Mouse (Mus musculus) midbrain, embryonic 11.5 days (tissue): ENCODE measurements around the gene Glul. TPM values are rescaled to one million over a fixed set of nuclear protein-coding genes. Genes with fewer than 3 reads are reported as not detected.

Experiments
- ATAC-seq: fragments of 200-750 bp; cut with Nextera tagmentation; 2 replicates; pipeline ENCODE4 v1.8.0; 2017; ENCODE audit warnings: moderate TSS enrichment, moderate library complexity; ENCODE audit not compliant: low FRiP score
- DNase-seq: peaks from one replicate; pipeline ENCODE4 v3.0.0; 2015; ENCODE audit warnings: low spot score; ENCODE audit errors: missing footprints
- H3K27ac ChIP-seq: fragments of 300-500 bp; sonication (generic); 2 replicates; pipeline ENCODE4 v1.5.1; 2014; ENCODE audit warnings: low read depth, low read length
- H3K27me3 ChIP-seq: fragments of 300-500 bp; sonication (generic); 2 replicates; pipeline ENCODE4 v1.6.1; 2014; ENCODE audit warnings: mild to moderate bottlenecking, low read length, moderate library complexity, mixed read lengths; ENCODE audit not compliant: control insufficient read depth, insufficient read depth
- H3K36me3 ChIP-seq: fragments of 300-500 bp; sonication (generic); 2 replicates; pipeline ENCODE4 v1.6.1; 2014; ENCODE audit warnings: mild to moderate bottlenecking, low read length, moderate library complexity, mixed read lengths; ENCODE audit not compliant: control insufficient read depth, insufficient read depth
- H3K4me1 ChIP-seq: fragments of 300-500 bp; sonication (generic); 2 replicates; pipeline ENCODE4 v1.6.1; 2014; ENCODE audit warnings: low read length; ENCODE audit not compliant: control insufficient read depth, insufficient read depth
- H3K4me2 ChIP-seq: fragments of 300-500 bp; sonication (generic); 2 replicates; pipeline ENCODE4 v1.6.1; 2014; ENCODE audit warnings: mild to moderate bottlenecking, moderate library complexity
- H3K4me3 ChIP-seq: fragments of 300-500 bp; sonication (generic); 2 replicates; pipeline ENCODE4 v1.5.1; 2014; ENCODE audit warnings: low read depth, low read length
- H3K9ac ChIP-seq: fragments of 300-500 bp; sonication (generic); 2 replicates; pipeline ENCODE4 v1.6.1; 2014; ENCODE audit warnings: low read length
- H3K9me3 ChIP-seq: fragments of 300-500 bp; sonication (generic); 2 replicates; pipeline ENCODE4 v1.6.1; 2016; ENCODE audit warnings: low read length; ENCODE audit not compliant: control insufficient read depth
- WGBS: fragments of 180-500 bp; shearing (Covaris S2); extraction: QIAGEN DNeasy Blood & Tissue Kit; methylation state at CpG from one replicate; pipeline ENCODE4 v1.1.7; 2014; 5-methylcytosine and 5-hydroxymethylcytosine counted together
- microRNA-seq: library from miRNA; unstranded; fragments of <30 nt; microRNA quantifications from one replicate; pipeline ENCODE4, GENCODE M21; 2017
- polyA plus RNA-seq: library from polyadenylated mRNA; unstranded; fragments of >200 nt; fragmentation: Nextera tagmentation; extraction: Ambion mirVana; gene quantifications from 2 replicates; pipeline ENCODE4 v1.2.1, GENCODE M21; 2014

Glul gene
- polyA plus RNA-seq, 1 experiment from 2014 or later, result 121 TPM

GRCm38 (mm10) chr1:153946971-153947370, 47.2 kb downstream of the Glul start:
- Histone ChIP-seq H3K27me3 (no peaks in the 10 kb centered on the region), H3K9ac (no peak overlapping the region)
- ATAC-seq, result no peak

DNA sequence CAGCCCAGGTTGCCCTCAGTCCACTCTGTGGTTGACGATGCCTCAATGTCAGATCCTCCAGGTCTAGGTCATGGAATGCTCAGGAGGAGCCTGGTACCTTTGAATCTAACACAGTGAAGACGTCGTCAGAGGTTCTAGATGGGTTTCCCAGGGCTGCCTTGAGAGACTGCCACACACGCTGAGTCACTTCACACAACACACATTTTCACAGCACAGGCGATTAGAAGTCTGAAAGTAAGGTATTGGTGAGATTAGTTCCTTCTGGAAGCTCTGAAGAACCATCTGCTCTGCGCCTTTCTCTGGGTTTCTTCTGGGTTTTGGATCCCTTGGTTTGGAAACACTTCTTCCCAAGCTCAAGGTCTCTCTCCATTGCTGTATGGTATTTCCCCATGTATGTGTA, 48.1 kb downstream of the Glul start:
- no peak overlapping the region for H3K4me2 ChIP-seq
- no peaks in the 10 kb centered on the region; the same call in 1 of the 2 replicates for H3K4me1 ChIP-seq
- no peak overlapping the region for H3K27ac ChIP-seq
- DNase-seq (no peak), ATAC-seq (no peak)
- no peaks in the 10 kb centered on the region for H3K27me3 ChIP-seq
- H3K36me3 ChIP-seq, result no peaks in the 10 kb centered on the region
- WGBS, result 97% methylated on average over 6 of the region's 6 CpGs
- no peak overlapping the region for H3K9ac ChIP-seq
- no peaks in the 10 kb centered on the region for H3K9me3 ChIP-seq
- no peak overlapping the region for H3K4me3 ChIP-seq

More at GRCm38 (mm10) chr1:153946971-153947370, 47.2 kb downstream of the Glul start:
- Histone ChIP-seq H3K4me1 (no peaks in the 10 kb centered on the region; the same call in 1 of the 2 replicates), H3K27ac (no peak overlapping the region), H3K36me3 (no peaks in the 10 kb centered on the region), H3K4me3 (no peak overlapping the region), H3K9me3 (no peaks in the 10 kb centered on the region), H3K4me2 (no peak overlapping the region)
- DNase-seq, result peak; percentile 82
- 31% methylated on average over 7 of the region's 7 CpGs for WGBS

DNA sequence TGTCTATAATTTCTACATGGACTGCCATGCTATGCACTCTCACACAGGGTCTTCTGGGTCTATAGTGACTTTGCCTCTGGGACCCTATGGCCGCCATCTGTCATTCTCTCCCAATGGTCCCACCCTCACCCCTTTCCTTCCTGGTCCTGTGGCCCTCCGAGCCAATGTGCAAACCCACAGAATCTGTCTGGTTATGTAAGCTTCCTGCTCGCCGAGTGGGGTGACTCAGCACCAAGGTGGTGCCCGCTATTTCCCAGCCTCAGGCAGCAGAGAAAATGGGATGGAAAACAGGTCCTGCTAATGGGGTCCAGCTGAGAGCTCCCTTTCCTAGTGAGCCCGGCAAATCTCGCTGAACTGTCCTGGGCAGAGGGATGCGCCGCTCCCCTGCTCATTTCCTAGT, 53.5 kb downstream of the Glul start:
- H3K27me3 ChIP-seq, result no peaks in the 10 kb centered on the region
- no peaks in the 10 kb centered on the region for H3K4me1 ChIP-seq
- ATAC-seq (no peak), DNase-seq (no peak)
- no peak overlapping the region for H3K4me3 ChIP-seq
- WGBS, result 94% methylated on average over 9 of the region's 9 CpGs
- H3K9me3 ChIP-seq, result no peaks in the 10 kb centered on the region
- no peak overlapping the region for H3K9ac ChIP-seq
- H3K36me3 ChIP-seq, result no peaks in the 10 kb centered on the region
- H3K27ac ChIP-seq, result no peak overlapping the region
- H3K4me2 ChIP-seq, result no peak overlapping the region

DNA sequence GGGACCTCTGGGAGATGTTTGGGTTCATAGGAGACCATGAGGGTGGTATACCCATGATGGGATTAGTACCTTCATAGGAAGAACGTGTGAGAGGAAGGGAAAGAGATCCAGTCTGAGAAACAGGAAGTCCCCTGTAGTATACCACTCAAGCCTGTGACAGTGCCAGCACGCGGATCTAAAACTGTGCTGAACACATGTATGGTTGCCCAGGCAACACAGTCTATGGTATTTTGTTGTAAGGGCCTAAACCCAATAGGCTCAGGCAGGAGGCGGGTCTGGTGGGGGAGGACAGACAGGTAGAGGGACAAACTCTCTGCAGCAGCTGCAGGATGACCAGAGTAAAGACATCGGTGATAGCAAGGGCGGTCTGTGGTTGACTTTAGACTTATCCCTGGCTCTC, 54.1 kb downstream of the Glul start:
- ATAC-seq (no peak), DNase-seq (no peak)
- Histone ChIP-seq H3K4me3 (no peak overlapping the region), H3K4me2 (no peak overlapping the region), H3K27me3 (no peaks in the 10 kb centered on the region), H3K9me3 (no peaks in the 10 kb centered on the region), H3K9ac (no peak overlapping the region), H3K36me3 (no peaks in the 10 kb centered on the region), H3K4me1 (no peaks in the 10 kb centered on the region), H3K27ac (no peak overlapping the region)
- WGBS, result 80% methylated on average over 6 of the region's 6 CpGs

- no peaks in the 10 kb centered on the region for H3K36me3 ChIP-seq
- no peak overlapping the region for H3K9ac ChIP-seq
- H3K4me2 ChIP-seq, result no peak overlapping the region
- 67% methylated on average over 1 of the region's 1 CpGs for WGBS
- ATAC-seq (no peak), DNase-seq (no peak)
- no peaks in the 10 kb centered on the region for H3K9me3 ChIP-seq
- no peaks in the 10 kb centered on the region for H3K4me1 ChIP-seq
- no peak overlapping the region for H3K4me3 ChIP-seq
- no peaks in the 10 kb centered on the region for H3K27me3 ChIP-seq
- H3K27ac ChIP-seq, result no peak overlapping the region
These were observed 58.1 kb downstream of the Glul start for GRCm38 (mm10) chr1:153957850-153958249.

Small RNA genes lying within 50 kb of the gene (microRNA-seq; reads per million reads assigned to microRNA genes)
- 44.5 reads per million, percentile 45 among the genes with 10 or more reads in this experiment for gene Mir8114

Other genes with a start within 250 kb of the Glul start
- 12.7 and 14.1 TPM in 2 replicates for gene Rgs8, start 246.9 kb upstream of the Glul start, polyA plus RNA-seq
- gene Rgs16, start 159.6 kb upstream of the Glul start, polyA plus RNA-seq, result 20.3 and 21.6 TPM in 2 replicates
- gene Rnasel, start 150.5 kb upstream of the Glul start, polyA plus RNA-seq, result 27.5 and 28.3 TPM in 2 replicates
- gene Rgsl1, start 55.8 kb upstream of the Glul start, polyA plus RNA-seq, result not detected in 2 replicates
- gene Teddm1b, start 25.6 kb upstream of the Glul start, polyA plus RNA-seq, result 0.77 and 0.79 TPM in 2 replicates
- not detected in 2 replicates for gene Teddm1a, start 8.2 kb upstream of the Glul start, polyA plus RNA-seq
- 0.43 and 0.48 TPM in 2 replicates for gene Teddm2, start 284 bp downstream of the Glul start, polyA plus RNA-seq